In genomic region chr5:12442176-12443105, GRCm38 (mm10) we compare ENCODE assay signal across 21 mouse cellular contexts. TPM values are rescaled to one million over a fixed set of nuclear protein-coding genes. Genes with fewer than 3 reads are reported as not detected.
DNase-seq lines count a peak whose midpoint lies in the region; ATAC-seq lines count a peak whose summit lies in the region.
"Had no signal": no experiment of that assay in that cellular context is flagged by ENCODE, and none has a peak within 500 bp of the region (broad histone marks: within the 10 kb centered on the region; RNA-seq: fewer than 3 reads in every experiment).

No protein-coding gene starts in this region.

- H3K36me3 ChIP-seq in hindbrain, embryonic 16.5 days (ENCODE audit: control insufficient read depth, insufficient read depth, low read length), result no peaks in the 10 kb centered on the region
- no peaks in the 10 kb centered on the region for H3K36me3 ChIP-seq in hindbrain, embryonic 13.5 days
- H3K36me3 ChIP-seq in neural tube, embryonic 12.5 days, result no peaks in the 10 kb centered on the region
- H3K36me3 ChIP-seq: embryonic facial prominence, embryonic 13.5 days; forebrain, embryonic 12.5 days; heart, embryonic 10.5 days; midbrain, embryonic 15.5 days had no signal

- H3K9me3 ChIP-seq in hindbrain, embryonic 16.5 days (ENCODE audit: control insufficient read depth, low read length), result no peaks in the 10 kb centered on the region
- H3K9me3 ChIP-seq in hindbrain, embryonic 13.5 days, result no peaks in the 10 kb centered on the region
- 0 out of 2 replicates have a peak, but pooled peaks cover 3% of the 10 kb centered on the region for H3K9me3 ChIP-seq in neural tube, embryonic 12.5 days
- H3K9me3 ChIP-seq: embryonic facial prominence, embryonic 13.5 days; forebrain, embryonic 12.5 days; heart, embryonic 10.5 days; midbrain, embryonic 15.5 days had no signal

- H3K9ac ChIP-seq in hindbrain, embryonic 16.5 days (ENCODE audit: low read depth, low read length), result no peak overlapping the region
- H3K9ac ChIP-seq in hindbrain, embryonic 13.5 days, result no peak overlapping the region
- no peak overlapping the region for H3K9ac ChIP-seq in neural tube, embryonic 12.5 days
- H3K9ac ChIP-seq: embryonic facial prominence, embryonic 13.5 days; forebrain, embryonic 12.5 days; midbrain, embryonic 15.5 days had no signal

- WGBS in hindbrain, embryonic 16.5 days, result 76% methylated on average over 7 of the region's 7 CpGs
- WGBS in hindbrain, embryonic 13.5 days, result 77% methylated on average over 7 of the region's 7 CpGs
- WGBS in neural tube, embryonic 12.5 days, result 58% methylated on average over 7 of the region's 7 CpGs

- H3K27me3 ChIP-seq in hindbrain, embryonic 16.5 days (replicated peaks; ENCODE audit: control insufficient read depth, insufficient read depth, low read length), result no peaks in the 10 kb centered on the region
- no peaks in the 10 kb centered on the region for H3K27me3 ChIP-seq in hindbrain, embryonic 13.5 days
- H3K27me3 ChIP-seq in neural tube, embryonic 12.5 days (replicated peaks), result no peaks in the 10 kb centered on the region
- H3K27me3 ChIP-seq: forebrain, embryonic 12.5 days; midbrain, embryonic 15.5 days had no signal

- ATAC-seq in hindbrain, embryonic 16.5 days, result peak; percentile 52
- no peak for ATAC-seq in hindbrain, embryonic 13.5 days (ENCODE audit: low FRiP score)
- ATAC-seq in neural tube, embryonic 12.5 days (ENCODE audit: low FRiP score, low read depth), result peak; percentile 57; the same call in 1 of the 2 replicates
- ATAC-seq in CD4-positive, CD25-positive, alpha-beta regulatory T cell, adult 4 months, result no peak
- ATAC-seq: intestine, postnatal 0 days; midbrain, embryonic 15.5 days had no signal

- H3K27ac ChIP-seq in hindbrain, embryonic 16.5 days (ENCODE audit: low read depth, low read length), result no peak overlapping the region
- H3K27ac ChIP-seq in hindbrain, embryonic 13.5 days, result no peak overlapping the region
- H3K27ac ChIP-seq in neural tube, embryonic 12.5 days, result no peak overlapping the region
- H3K27ac ChIP-seq: embryonic facial prominence, embryonic 13.5 days; forebrain, embryonic 12.5 days; gastrocnemius, adult 2 months; heart, embryonic 10.5 days; midbrain, embryonic 15.5 days had no signal

- H3K4me1 ChIP-seq in hindbrain, embryonic 16.5 days (ENCODE audit: control insufficient read depth, insufficient read depth, low read depth, low read length), result no peaks in the 10 kb centered on the region
- H3K4me1 ChIP-seq in hindbrain, embryonic 13.5 days (replicated peaks), result no peaks in the 10 kb centered on the region
- H3K4me1 ChIP-seq in neural tube, embryonic 12.5 days, result no peaks in the 10 kb centered on the region
- H3K4me1 ChIP-seq: embryonic facial prominence, embryonic 13.5 days; forebrain, embryonic 12.5 days; heart, embryonic 10.5 days; midbrain, embryonic 15.5 days had no signal

- H3K4me3 ChIP-seq in hindbrain, embryonic 16.5 days (ENCODE audit: low read length), result no peak overlapping the region
- no peak overlapping the region for H3K4me3 ChIP-seq in hindbrain, embryonic 13.5 days
- H3K4me3 ChIP-seq in neural tube, embryonic 12.5 days, result no peak overlapping the region
- H3K4me3 ChIP-seq: embryonic facial prominence, embryonic 13.5 days; erythroblast, embryonic 14.5 days; forebrain, embryonic 12.5 days; gastrocnemius, adult 2 months; heart, embryonic 10.5 days; midbrain, embryonic 15.5 days had no signal

- DNase-seq in embryo, embryonic 10 days (ENCODE audit: low spot score), result peak; percentile 28
- DNase-seq in forelimb bud, embryonic 11.5 days (ENCODE audit: low read depth, low spot score), result peak; percentile 67
- DNase-seq in retina, embryonic 14.5 days (ENCODE audit: low spot score), result no peak
- DNase-seq in urinary bladder, adult 18-20 months (ENCODE audit: low spot score in 2 of 2), result no peak
- DNase-seq: adrenal gland, postnatal 36 days; cerebellum, adult 9-10 months; gastrocnemius, adult 2 months; heart, postnatal 4 days; liver; lung, postnatal 4 days; right cerebral cortex, adult 18-20 months had no signal

- H3K4me2 ChIP-seq in hindbrain, embryonic 16.5 days (ENCODE audit: low read length), result no peak overlapping the region
- H3K4me2 ChIP-seq in hindbrain, embryonic 13.5 days, result no peak overlapping the region
- no peak overlapping the region for H3K4me2 ChIP-seq in neural tube, embryonic 12.5 days (replicated peaks)
- H3K4me2 ChIP-seq: embryonic facial prominence, embryonic 13.5 days; forebrain, embryonic 12.5 days; midbrain, embryonic 15.5 days had no signal

RNA-seq across cellular contexts. Expression of gene Sema3d, which starts 59.3 kb away (rescaled TPM):
- 1.8 and 2.0 TPM in 2 replicates for polyA plus RNA-seq in hindbrain, embryonic 16.5 days (2015; fragmentation: Nextera tagmentation; extraction: Ambion mirVana)
- 1.7 and 2.1 TPM in 2 replicates for polyA plus RNA-seq in hindbrain, embryonic 13.5 days (2015; fragmentation: Nextera tagmentation; extraction: Ambion mirVana)
- polyA plus RNA-seq in neural tube, embryonic 12.5 days (2016; fragmentation: Nextera tagmentation; extraction: Ambion mirVana), result 6.6 and 6.8 TPM in 2 replicates
- polyA plus RNA-seq in CD4-positive, CD25-positive, alpha-beta regulatory T cell, adult 4 months (2017; shearing (Covaris generic)), result 1 to 10 TPM in 1 of 2 experiments, under 1 TPM in 1; 0.39 to 1.2 TPM
- polyA plus RNA-seq: erythroblast, embryonic 14.5 days had no signal

Comparison
In these comparisons a context has a peak if more than half of its experiments do, and no peak if none do; other contexts are left out.
1. ATAC-seq: peak in hindbrain, embryonic 16.5 days (single experiment) and neural tube, embryonic 12.5 days (single experiment); none in hindbrain, embryonic 13.5 days (single experiment) and CD4-positive, CD25-positive, alpha-beta regulatory T cell, adult 4 months (single experiment).
2. DNase-seq: peak in embryo, embryonic 10 days (single experiment) and forelimb bud, embryonic 11.5 days (single experiment); none in retina, embryonic 14.5 days (single experiment) and urinary bladder, adult 18-20 months (0 of 2).